Mouse (Mus musculus) adrenal gland, postnatal 10 days (tissue): ENCODE measurements around the gene Parp14. TPM values are rescaled to one million over a fixed set of nuclear protein-coding genes. Genes with fewer than 3 reads are reported as not detected.

ENCODE experiments used
- DNase-seq: peaks from one replicate; pipeline ENCODE4 v3.0.0; 2021; ENCODE audit warnings: mixed read lengths
- total RNA-seq, 2 experiments: library from RNA; stranded (reverse); gene quantifications; 2 replicates each; pipeline ENCODE4 v1.2.3; 2021

The Parp14 gene
- total RNA-seq, 2 experiments from 2014 or later = 7.2 to 12.1 TPM

DNA sequence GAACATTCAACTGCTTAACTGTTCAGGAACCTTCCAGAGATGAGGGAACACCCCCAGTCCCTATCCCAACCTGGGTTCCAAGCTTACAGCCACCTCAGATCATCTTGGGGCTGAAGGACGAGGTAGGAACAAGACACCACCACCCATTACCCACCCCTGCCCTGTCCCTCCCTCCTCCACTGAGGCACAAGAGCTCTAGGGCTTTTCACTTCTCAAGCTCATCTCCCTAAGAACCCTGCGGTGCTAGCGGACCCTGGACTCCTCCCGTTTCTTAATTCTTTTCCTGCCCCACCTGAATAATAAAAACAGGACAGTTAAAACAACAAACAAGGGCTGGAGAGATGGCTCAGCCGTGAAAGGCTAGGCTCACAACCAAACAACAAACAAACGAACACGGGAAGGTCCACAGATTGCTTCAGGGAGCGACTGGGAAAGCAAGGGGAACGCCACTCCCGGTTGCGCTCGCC, 730 bp downstream of the Parp14 start:
- no peak for DNase-seq

- DNase-seq = no peak
These were observed 1.7 kb downstream of the Parp14 start for GRCm38 (mm10) chr16:35869656-35870055.

DNA sequence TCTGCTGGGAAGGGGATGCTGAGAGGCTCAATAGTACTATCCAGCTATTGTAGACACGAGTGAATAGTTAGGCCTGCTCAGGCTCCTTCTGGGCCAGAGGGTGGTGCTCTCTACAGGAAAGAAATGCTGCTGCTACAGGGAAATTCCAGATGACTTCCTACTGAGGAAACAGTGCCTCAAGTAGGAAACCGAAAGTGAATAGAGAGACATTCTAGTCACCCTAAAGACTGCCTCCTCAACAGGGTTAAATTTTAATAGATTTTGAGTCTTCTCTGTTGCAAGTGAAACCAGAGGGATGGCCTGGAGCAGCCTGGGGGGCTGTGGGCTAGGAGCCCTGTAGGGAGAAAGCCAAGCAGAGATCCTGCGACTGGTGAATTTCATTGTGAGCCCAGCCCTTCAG, 2.2 kb downstream of the Parp14 start:
- no peak for DNase-seq

- no peak for DNase-seq
These were observed 3.6 kb downstream of the Parp14 start for GRCm38 (mm10) chr16:35867726-35868125.

DNA sequence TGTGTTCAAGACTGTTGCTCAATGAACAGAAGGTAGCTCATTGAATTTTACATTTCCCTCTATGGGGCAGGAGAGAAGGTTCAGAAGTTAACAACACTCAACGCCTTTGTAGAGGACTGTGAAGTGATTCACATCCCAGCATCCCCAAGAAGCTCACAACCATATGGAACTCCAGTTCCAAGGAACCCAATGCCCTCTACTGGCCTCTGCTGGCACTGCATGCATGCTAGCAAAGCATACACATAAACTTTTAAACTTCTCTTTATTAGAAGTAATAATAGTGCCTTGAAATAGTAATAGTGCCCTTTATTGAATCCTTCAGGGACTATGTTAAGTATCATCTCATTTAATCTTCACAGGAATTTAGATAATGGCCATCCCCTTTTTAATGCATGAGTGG, 9.3 kb downstream of the Parp14 start:
- no peak for DNase-seq

GRCm38 (mm10) chr16:35860236-35860635, 11.1 kb downstream of the Parp14 start:
- DNase-seq = no peak

DNA sequence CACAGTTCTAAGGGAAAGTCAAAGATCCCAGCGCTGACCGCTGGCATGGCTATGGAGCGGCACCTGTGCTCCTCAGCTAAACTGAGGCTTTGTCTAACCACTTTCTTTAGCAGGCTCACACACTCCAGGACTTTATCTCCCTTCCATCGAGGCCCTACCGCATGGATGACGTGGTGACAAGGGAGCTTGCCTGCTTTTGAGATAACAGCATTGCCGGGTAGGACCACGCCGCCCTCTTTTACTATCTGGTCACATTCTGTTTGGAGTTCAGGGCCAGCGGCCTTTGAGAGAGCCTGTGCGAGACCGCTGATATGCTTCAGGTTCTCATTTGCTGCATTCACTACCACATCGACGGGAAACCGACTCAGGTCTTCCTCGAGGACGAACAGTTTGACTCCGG, 14.6 kb downstream of the Parp14 start:
- DNase-seq = no peak

- DNase-seq = no peak
These were observed 15.5 kb downstream of the Parp14 start for GRCm38 (mm10) chr16:35855846-35856245.

- no peak for DNase-seq
These were observed 24.2 kb downstream of the Parp14 start for GRCm38 (mm10) chr16:35847138-35847537.

DNA sequence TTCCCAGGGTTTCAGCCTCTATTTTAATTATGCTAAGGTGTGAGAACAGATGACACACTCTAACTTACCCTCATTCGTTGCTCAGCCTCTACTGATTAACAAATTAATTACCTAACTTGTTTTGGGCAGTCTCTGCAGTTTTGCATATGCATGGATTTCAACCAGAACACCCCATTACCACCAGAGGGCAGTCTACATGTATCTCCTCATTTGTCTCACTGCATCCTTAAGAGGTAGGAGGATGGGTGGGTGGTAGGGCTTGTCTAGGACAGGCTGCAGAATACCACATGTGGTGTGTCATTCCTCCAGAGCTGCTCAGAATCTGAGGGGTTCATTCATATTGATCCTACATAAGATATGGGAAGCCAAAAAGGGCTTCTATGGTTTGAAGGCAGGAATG, 31.7 kb downstream of the Parp14 start:
- peak; percentile 47 for DNase-seq

DNA sequence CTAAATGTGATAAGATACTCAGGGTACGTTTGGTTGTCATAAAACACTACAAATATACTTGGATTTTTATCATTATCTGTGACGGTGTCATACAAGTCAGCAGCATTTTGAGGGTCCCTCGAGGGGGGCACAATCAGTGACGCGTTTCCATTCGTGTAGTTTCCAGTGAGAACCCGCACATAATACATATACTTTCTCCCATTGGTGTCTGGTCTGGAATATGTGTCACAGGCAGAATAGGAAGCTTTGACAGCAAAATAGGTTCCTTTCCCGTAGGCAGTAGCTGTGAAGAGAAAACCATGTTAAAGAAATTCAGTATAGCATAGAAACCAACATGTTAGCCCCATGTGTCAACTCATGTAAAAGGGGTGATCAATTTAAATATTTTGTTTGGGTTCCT, 36.7 kb downstream of the Parp14 start:
- DNase-seq = no peak

GRCm38 (mm10) chr16:35832926-35833325, 38.4 kb downstream of the Parp14 start:
- no peak for DNase-seq

DNA sequence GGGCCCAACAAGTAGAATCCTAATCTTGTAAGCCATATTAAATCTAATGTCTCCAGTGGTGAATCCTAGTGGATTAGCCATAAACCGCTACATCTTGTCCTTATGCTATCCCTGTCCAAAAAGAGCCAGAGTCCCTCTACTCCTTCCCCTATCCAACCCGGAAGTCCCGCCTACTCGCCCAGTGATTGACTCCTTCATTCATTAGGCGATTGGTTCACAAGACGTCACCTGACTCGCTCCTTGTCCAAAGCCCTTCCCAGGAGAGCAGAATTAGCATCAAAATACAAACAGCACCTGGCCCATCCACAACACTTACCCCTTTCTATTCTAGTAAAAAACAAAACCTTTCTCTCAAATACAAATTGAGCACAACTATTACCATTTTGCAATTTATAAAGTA, 41.3 kb downstream of the Parp14 start:
- DNase-seq = peak; percentile 12

- DNase-seq = peak; percentile 87
These were observed 53.9 kb downstream of the Parp14 start for GRCm38 (mm10) chr16:35817255-35818089.

GRCm38 (mm10) chr16:35813119-35813518, 58.2 kb downstream of the Parp14 start:
- DNase-seq = no peak

- no peak for DNase-seq
These were observed 62.5 kb downstream of the Parp14 start for GRCm38 (mm10) chr16:35808838-35809237.

DNA sequence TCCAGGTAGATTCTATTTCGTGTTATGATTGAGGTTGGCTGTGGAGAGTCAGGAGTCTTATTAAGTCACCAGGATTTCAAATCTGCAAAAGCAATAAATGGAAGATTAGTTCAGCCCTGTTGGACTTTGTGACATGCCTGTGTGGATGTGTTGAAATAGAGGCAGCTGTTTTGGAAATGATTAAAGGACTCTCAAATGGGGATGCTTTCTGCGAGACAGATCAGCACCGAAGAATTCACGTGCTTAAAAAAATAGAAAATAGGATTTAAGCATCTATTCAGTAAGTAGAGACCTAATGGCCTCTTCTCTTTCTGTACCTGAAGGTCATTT, 63.7 kb downstream of the Parp14 start:
- DNase-seq = no peak

- DNase-seq = no peak
These were observed 64.2 kb downstream of the Parp14 start for GRCm38 (mm10) chr16:35806973-35807662.

DNA sequence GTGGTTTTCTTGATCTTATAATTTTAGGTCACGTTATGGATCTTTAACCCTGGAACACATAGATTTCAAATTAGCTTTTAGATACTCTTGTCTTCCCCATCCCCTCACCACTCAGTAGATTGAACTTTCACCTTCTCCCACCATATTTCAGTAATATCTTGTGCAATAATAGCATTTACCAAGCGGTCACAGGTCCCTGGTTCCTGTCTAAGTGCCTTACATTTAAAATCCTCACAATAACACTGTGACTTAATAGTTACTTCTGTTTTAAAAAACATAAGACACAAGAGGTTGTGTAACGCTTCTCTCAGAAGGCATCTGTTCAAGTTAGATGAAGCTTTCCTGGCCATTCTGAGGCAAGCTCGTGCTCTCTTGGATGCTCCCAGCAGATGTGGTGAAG, 67.6 kb downstream of the Parp14 start:
- no peak for DNase-seq

- DNase-seq = no peak
These were observed 69.2 kb downstream of the Parp14 start for GRCm38 (mm10) chr16:35802163-35802562.

DNA sequence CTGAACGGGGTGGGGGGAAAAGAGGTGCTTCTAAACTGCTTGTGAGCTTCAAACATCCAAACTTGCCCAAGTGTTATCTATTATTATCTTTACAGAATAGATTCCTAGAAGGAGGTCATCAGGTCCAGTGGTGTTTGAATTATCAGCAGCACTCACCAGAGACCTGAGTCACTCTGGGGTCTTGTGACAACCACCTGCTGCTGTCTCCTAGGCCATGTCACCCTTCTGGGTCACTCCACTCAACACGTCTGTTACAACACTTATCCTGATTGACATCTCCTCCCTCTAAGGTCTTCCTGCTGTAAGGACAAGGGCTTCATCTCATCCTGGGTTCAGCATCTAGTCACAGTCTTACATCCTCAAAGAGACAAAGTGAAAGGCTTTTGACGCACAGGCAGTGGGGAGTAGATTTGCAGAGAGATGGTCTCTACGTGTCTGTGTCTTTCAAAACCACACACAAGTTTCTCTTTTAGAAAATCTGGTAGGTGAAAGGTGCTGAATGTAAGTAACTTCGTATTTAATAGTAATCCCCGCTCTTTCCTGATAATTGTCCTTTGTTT, 79.3 kb downstream of the Parp14 start:
- DNase-seq = no peak

GRCm38 (mm10) chr16:35788330-35788729, 83.0 kb downstream of the Parp14 start:
- DNase-seq = no peak

DNA sequence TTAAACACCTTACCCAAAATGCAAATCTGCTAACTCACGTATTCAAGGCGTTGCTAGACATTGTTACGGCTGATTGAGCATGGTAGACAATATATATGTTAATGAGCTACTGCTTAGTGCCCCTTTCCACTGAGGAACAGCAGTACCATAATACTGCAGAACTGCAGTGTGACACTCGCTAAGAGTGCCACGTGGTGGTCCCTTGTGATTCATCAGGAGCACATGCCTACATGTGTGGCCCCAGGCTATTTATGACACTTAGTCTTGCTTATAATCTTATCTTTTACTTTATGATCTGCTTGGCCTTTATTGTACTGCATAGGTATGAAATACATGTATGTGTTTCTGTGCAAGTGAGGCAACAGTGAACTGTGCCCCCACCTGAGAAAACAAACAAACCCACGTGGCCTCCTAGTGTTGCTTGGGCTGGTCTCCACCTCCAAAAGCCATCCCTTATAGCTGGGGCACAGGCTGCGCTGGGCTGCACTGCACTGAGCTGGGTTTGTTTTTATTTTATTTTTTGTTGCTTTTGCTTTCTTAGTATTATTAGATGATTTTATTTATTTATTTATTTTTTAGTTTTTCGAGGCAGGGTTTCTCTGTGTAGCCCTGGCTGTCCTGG, 83.7 kb downstream of the Parp14 start:
- DNase-seq = no peak
